Mouse (Mus musculus): ENCODE results near the gene Gm26558.

DNA sequence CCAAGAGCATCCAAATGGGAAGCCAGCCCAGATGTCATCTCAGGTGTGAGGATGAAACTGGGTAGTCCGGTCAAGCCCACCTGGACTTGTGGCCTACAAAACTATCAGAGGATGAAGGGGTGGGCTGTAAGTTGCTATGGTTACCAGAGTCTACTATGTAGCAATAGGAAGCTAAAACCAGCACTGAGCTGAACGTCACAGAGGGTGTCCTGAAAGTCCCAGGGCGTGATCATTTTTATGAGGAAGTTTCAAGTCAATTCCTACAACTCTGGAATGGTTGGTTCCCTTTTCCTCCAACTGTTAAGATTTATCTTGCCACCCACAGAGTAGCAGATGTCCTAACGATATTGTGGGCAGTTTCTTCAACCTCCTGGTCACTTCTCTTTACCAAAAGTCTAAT, 39.7 kb downstream of the Gm26558 start:
- TF ChIP-seq CTCF (conservative IDR thresholded peaks at IDR 0.05; ENCODE audit: low read length) = no peak
- no peak for TF ChIP-seq NANOG (IDR thresholded peaks at IDR 0.05; ENCODE audit: borderline replicate concordance, low read length)
- TF ChIP-seq POU5F1 (IDR thresholded peaks at IDR 0.05; ENCODE audit: borderline replicate concordance, low read length) = no peak

Measured in E14TG2a.4 (cell line).